Mouse (Mus musculus) olfactory bulb, adult 2 months (tissue): Measurements from ENCODE around the gene Mindy4. TPM values are rescaled to one million over a fixed set of nuclear protein-coding genes. Genes with fewer than 3 reads are reported as not detected.

Source experiments
- H3K27ac ChIP-seq: fragments of 200-500 bp; 2 replicates; pipeline ENCODE4 v1.5.1; 2012; ENCODE audit warnings: low read depth, low read length; ENCODE audit not compliant: insufficient read depth
- H3K4me1 ChIP-seq: fragments of 200-500 bp; 2 replicates; pipeline ENCODE4 v1.6.1; 2012; ENCODE audit warnings: low read length; ENCODE audit not compliant: control insufficient read depth, insufficient read depth
- H3K4me3 ChIP-seq: fragments of 200-500 bp; 2 replicates; pipeline ENCODE4 v1.5.1; 2012; ENCODE audit warnings: mild to moderate bottlenecking, low read depth, low read length, moderate library complexity; ENCODE audit not compliant: insufficient read depth
- CTCF ChIP-seq: fragments of 200-500 bp; IDR thresholded peaks from 2 replicates; pipeline ENCODE4 v1.5.1; 2012; ENCODE audit warnings: low read depth, mild to moderate bottlenecking, low read length, moderate library complexity; ENCODE audit not compliant: insufficient read depth
- POLR2A ChIP-seq: fragments of 200-500 bp; IDR thresholded peaks from 2 replicates; pipeline ENCODE4 v1.6.1; 2012; ENCODE audit warnings: mild to moderate bottlenecking, low read depth, low read length, moderate library complexity; ENCODE audit not compliant: insufficient read depth
- WGBS: fragments of 180-500 bp; shearing (Covaris S2); methylation state at CpG from one replicate; pipeline ENCODE4 v1.1.7; 2018; 5-methylcytosine and 5-hydroxymethylcytosine counted together
- polyA plus RNA-seq: library from polyadenylated mRNA; stranded (reverse); fragments of >200 nt; gene quantifications from 2 replicates; pipeline ENCODE4 v1.2.4, GENCODE M21; 2012; ENCODE audit warnings: low replicate concordance; ENCODE audit not compliant: missing spikeins, insufficient read depth, insufficient read length

The Mindy4 gene
- polyA plus RNA-seq, 1 experiment, result not detected

- Histone ChIP-seq H3K27ac (no peak overlapping the region), H3K4me3 (no peak overlapping the region), H3K4me1 (peaks cover 21% of the 10 kb centered on the region)
- 81% methylated on average over 14 of the region's 14 CpGs for WGBS
- TF ChIP-seq POLR2A, result no peak
Observed at GRCm38 (mm10) chr6:55258428-55259325, 55.5 kb downstream of the Mindy4 start.

- no peak overlapping the region for H3K4me3 ChIP-seq
- TF ChIP-seq POLR2A (no peak), CTCF (no peak)
- H3K27ac ChIP-seq, result no peak overlapping the region
- WGBS, result 90% methylated on average over 12 of the region's 12 CpGs
- peaks cover 7% of the 10 kb centered on the region for H3K4me1 ChIP-seq
Observed at GRCm38 (mm10) chr6:55262161-55262560, 59.0 kb downstream of the Mindy4 start.

- TF ChIP-seq CTCF, result no peak
- TF ChIP-seq POLR2A, result no peak
- H3K4me3 ChIP-seq, result no peak overlapping the region
- 0 out of 2 replicates have a peak, but pooled peaks cover 2% of the 10 kb centered on the region for H3K4me1 ChIP-seq
- no peak overlapping the region for H3K27ac ChIP-seq
- WGBS, result 86% methylated on average over 5 of the region's 5 CpGs
Observed at GRCm38 (mm10) chr6:55263490-55264046, 60.4 kb downstream of the Mindy4 start.

- Histone ChIP-seq H3K27ac (no peak overlapping the region), H3K4me1 (no peaks in the 10 kb centered on the region), H3K4me3 (no peak overlapping the region)
- WGBS, result 92% methylated on average over 7 of the region's 7 CpGs
- TF ChIP-seq POLR2A (no peak), CTCF (no peak)
Observed at GRCm38 (mm10) chr6:55264741-55265366, 61.7 kb downstream of the Mindy4 start.

- no peak overlapping the region for H3K27ac ChIP-seq
- H3K4me3 ChIP-seq, result no peak overlapping the region
- TF ChIP-seq POLR2A (no peak), CTCF (no peak)
- 54% methylated on average over 7 of the region's 7 CpGs for WGBS
- peaks cover 33% of the 10 kb centered on the region for H3K4me1 ChIP-seq
Observed at GRCm38 (mm10) chr6:55272952-55273351, 69.8 kb downstream of the Mindy4 start.

- no peak for TF ChIP-seq CTCF
- TF ChIP-seq POLR2A, result no peak
- Histone ChIP-seq H3K4me3 (no peak overlapping the region), H3K27ac (no peak overlapping the region), H3K4me1 (peaks cover 35% of the 10 kb centered on the region)
- 81% methylated on average over 5 of the region's 5 CpGs for WGBS
Observed at GRCm38 (mm10) chr6:55273463-55273862, 70.3 kb downstream of the Mindy4 start.

GRCm38 (mm10) chr6:55275000-55275399 lies 71.8 kb downstream of the Mindy4 start:
- peak overlapping the region; percentile 92 for H3K27ac ChIP-seq
- peaks cover 35% of the 10 kb centered on the region for H3K4me1 ChIP-seq
- TF ChIP-seq POLR2A (no peak), CTCF (no peak)
- WGBS, result 91% methylated on average over 10 of the region's 10 CpGs
- no peak overlapping the region for H3K4me3 ChIP-seq

GRCm38 (mm10) chr6:55275786-55276185 lies 72.6 kb downstream of the Mindy4 start:
- Histone ChIP-seq H3K27ac (peak overlapping the region; percentile 92), H3K4me1 (peaks cover 35% of the 10 kb centered on the region), H3K4me3 (no peak overlapping the region)
- 29% methylated on average over 8 of the region's 8 CpGs for WGBS
- TF ChIP-seq POLR2A, result no peak
- TF ChIP-seq CTCF, result no peak

- 83% methylated on average over 4 of the region's 4 CpGs for WGBS
- TF ChIP-seq CTCF (no peak), POLR2A (no peak)
- peaks cover 35% of the 10 kb centered on the region for H3K4me1 ChIP-seq
- H3K27ac ChIP-seq, result peak overlapping the region; percentile 92
- no peak overlapping the region for H3K4me3 ChIP-seq
Observed at GRCm38 (mm10) chr6:55276692-55277282, 73.6 kb downstream of the Mindy4 start.
